Mouse (Mus musculus) E14TG2a.4 (cell line): Measurements from ENCODE around the gene Pgap1.

ENCODE experiments used
- H3K27me3 ChIP-seq: 2 replicates; pipeline ENCODE4 v1.6.1; 2014; ENCODE audit warnings: low read length, control low read depth; ENCODE audit not compliant: insufficient read depth
- H3K36me3 ChIP-seq: 2 replicates; pipeline ENCODE4 v1.6.1; 2014; ENCODE audit warnings: low read length, control low read depth; ENCODE audit not compliant: insufficient read depth
- H3K4me1 ChIP-seq: replicated peaks from 2 replicates; pipeline ENCODE4 v1.6.1; 2014; ENCODE audit warnings: low read depth, low read length, control low read depth
- H3K4me3 ChIP-seq: replicated peaks from 2 replicates; pipeline ENCODE4 v1.5.1; 2014; ENCODE audit warnings: mild to moderate bottlenecking, low read length
- H3K9me3 ChIP-seq: 2 replicates; pipeline ENCODE4 v1.6.1; 2014; ENCODE audit warnings: low read length, control low read depth
- CTCF ChIP-seq: conservative IDR thresholded peaks from 2 replicates; pipeline ENCODE4 v1.5.1; 2014; ENCODE audit warnings: low read length
- NANOG ChIP-seq: IDR thresholded peaks from 2 replicates; pipeline ENCODE4 v1.6.1; 2014; ENCODE audit warnings: borderline replicate concordance, low read length, mixed read lengths
- POU5F1 ChIP-seq: IDR thresholded peaks from 2 replicates; pipeline ENCODE4 v1.6.1; 2014; ENCODE audit warnings: low read length, borderline replicate concordance

The Pgap1 gene

GRCm38 (mm10) chr1:54545200-54545599 is 12.3 kb downstream of the Pgap1 start:
- Histone ChIP-seq H3K27me3 (no peaks in the 10 kb centered on the region), H3K9me3 (no peaks in the 10 kb centered on the region), H3K4me3 (no peak overlapping the region), H3K36me3 (peaks cover 6% of the 10 kb centered on the region; the same call in 1 of the 2 replicates), H3K4me1 (no peaks in the 10 kb centered on the region)
- TF ChIP-seq NANOG: no peak

- Histone ChIP-seq H3K9me3 (0 out of 2 replicates have a peak, but pooled peaks cover 6% of the 10 kb centered on the region), H3K36me3 (peaks cover 12% of the 10 kb centered on the region), H3K4me3 (no peak overlapping the region), H3K27me3 (no peaks in the 10 kb centered on the region), H3K4me1 (no peaks in the 10 kb centered on the region)
- no peak for TF ChIP-seq NANOG
- no peak for TF ChIP-seq CTCF
- no peak for TF ChIP-seq POU5F1
Observed at GRCm38 (mm10) chr1:54542920-54543319, 14.6 kb downstream of the Pgap1 start.

- no peaks in the 10 kb centered on the region for H3K27me3 ChIP-seq
- H3K4me1 ChIP-seq: no peaks in the 10 kb centered on the region
- peaks cover 5% of the 10 kb centered on the region; the same call in 1 of the 2 replicates for H3K36me3 ChIP-seq
- TF ChIP-seq CTCF (no peak), NANOG (no peak), POU5F1 (no peak)
- no peak overlapping the region for H3K4me3 ChIP-seq
- no peaks in the 10 kb centered on the region for H3K9me3 ChIP-seq
Observed at GRCm38 (mm10) chr1:54531170-54531569, 26.3 kb downstream of the Pgap1 start.

GRCm38 (mm10) chr1:54523717-54524116 is 33.8 kb downstream of the Pgap1 start:
- no peaks in the 10 kb centered on the region for H3K4me1 ChIP-seq
- TF ChIP-seq NANOG: no peak
- TF ChIP-seq CTCF: no peak
- TF ChIP-seq POU5F1: no peak
- peaks cover 8% of the 10 kb centered on the region for H3K9me3 ChIP-seq
- H3K4me3 ChIP-seq: no peak overlapping the region
- peaks cover 17% of the 10 kb centered on the region for H3K36me3 ChIP-seq
- H3K27me3 ChIP-seq: no peaks in the 10 kb centered on the region

GRCm38 (mm10) chr1:54520062-54520577 is 37.4 kb downstream of the Pgap1 start:
- no peaks in the 10 kb centered on the region for H3K27me3 ChIP-seq

GRCm38 (mm10) chr1:54513836-54514235 is 43.6 kb downstream of the Pgap1 start:
- Histone ChIP-seq H3K4me1 (no peaks in the 10 kb centered on the region), H3K4me3 (no peak overlapping the region), H3K36me3 (peaks cover 3% of the 10 kb centered on the region; the same call in 1 of the 2 replicates), H3K9me3 (peaks cover 14% of the 10 kb centered on the region), H3K27me3 (no peaks in the 10 kb centered on the region)
- peak; percentile 61 for TF ChIP-seq CTCF
- TF ChIP-seq NANOG: no peak
- TF ChIP-seq POU5F1: no peak

More at GRCm38 (mm10) chr1:54520062-54520577, 37.4 kb downstream of the Pgap1 start:
- H3K4me1 ChIP-seq: no peaks in the 10 kb centered on the region
- TF ChIP-seq POU5F1 (no peak), CTCF (no peak), NANOG (no peak)
- H3K4me3 ChIP-seq: no peak overlapping the region
- H3K36me3 ChIP-seq: peaks cover 14% of the 10 kb centered on the region; the same call in 1 of the 2 replicates
- peaks cover 21% of the 10 kb centered on the region for H3K9me3 ChIP-seq

- Histone ChIP-seq H3K36me3 (no peaks in the 10 kb centered on the region), H3K4me1 (peaks cover 4% of the 10 kb centered on the region; the same call in 1 of the 2 replicates), H3K27me3 (no peaks in the 10 kb centered on the region), H3K9me3 (no peaks in the 10 kb centered on the region), H3K4me3 (no peak overlapping the region)
- no peak for TF ChIP-seq POU5F1
- TF ChIP-seq NANOG: peak; percentile 60; the same call in 1 of the 2 replicates
Observed at GRCm38 (mm10) chr1:54498496-54498895, 59.0 kb downstream of the Pgap1 start.

GRCm38 (mm10) chr1:54496254-54496653 is 61.2 kb downstream of the Pgap1 start:
- Histone ChIP-seq H3K4me1 (peaks cover 4% of the 10 kb centered on the region; the same call in 1 of the 2 replicates), H3K4me3 (no peak overlapping the region), H3K27me3 (no peaks in the 10 kb centered on the region), H3K36me3 (0 out of 2 replicates have a peak, but pooled peaks cover 3% of the 10 kb centered on the region), H3K9me3 (no peaks in the 10 kb centered on the region)
- TF ChIP-seq POU5F1: no peak
- TF ChIP-seq CTCF: no peak
- no peak for TF ChIP-seq NANOG

- Histone ChIP-seq H3K4me3 (no peak overlapping the region), H3K36me3 (peaks cover 15% of the 10 kb centered on the region), H3K27me3 (no peaks in the 10 kb centered on the region), H3K9me3 (peaks cover 13% of the 10 kb centered on the region), H3K4me1 (peaks cover 2% of the 10 kb centered on the region; the same call in 1 of the 2 replicates)
- TF ChIP-seq CTCF: no peak
- TF ChIP-seq NANOG: no peak
- TF ChIP-seq POU5F1: no peak
Observed at GRCm38 (mm10) chr1:54493496-54493895, 64.0 kb downstream of the Pgap1 start.
